Mouse (Mus musculus) midbrain, embryonic 11.5 days (tissue): ENCODE results near the gene Dcaf15. TPM values are rescaled to one million over a fixed set of nuclear protein-coding genes. Genes with fewer than 3 reads are reported as not detected.

Experiments used
- ATAC-seq: fragments of 200-750 bp; cut with Nextera tagmentation; 2 replicates; pipeline ENCODE4 v1.8.0; 2017; ENCODE audit warnings: moderate TSS enrichment, moderate library complexity; ENCODE audit not compliant: low FRiP score
- DNase-seq: peaks from one replicate; pipeline ENCODE4 v3.0.0; 2015; ENCODE audit warnings: low spot score; ENCODE audit errors: missing footprints
- H3K27ac ChIP-seq: fragments of 300-500 bp; sonication (generic); 2 replicates; pipeline ENCODE4 v1.5.1; 2014; ENCODE audit warnings: low read depth, low read length
- H3K27me3 ChIP-seq: fragments of 300-500 bp; sonication (generic); 2 replicates; pipeline ENCODE4 v1.6.1; 2014; ENCODE audit warnings: mild to moderate bottlenecking, low read length, moderate library complexity, mixed read lengths; ENCODE audit not compliant: control insufficient read depth, insufficient read depth
- H3K36me3 ChIP-seq: fragments of 300-500 bp; sonication (generic); 2 replicates; pipeline ENCODE4 v1.6.1; 2014; ENCODE audit warnings: mild to moderate bottlenecking, low read length, moderate library complexity, mixed read lengths; ENCODE audit not compliant: control insufficient read depth, insufficient read depth
- H3K4me1 ChIP-seq: fragments of 300-500 bp; sonication (generic); 2 replicates; pipeline ENCODE4 v1.6.1; 2014; ENCODE audit warnings: low read length; ENCODE audit not compliant: control insufficient read depth, insufficient read depth
- H3K4me2 ChIP-seq: fragments of 300-500 bp; sonication (generic); 2 replicates; pipeline ENCODE4 v1.6.1; 2014; ENCODE audit warnings: mild to moderate bottlenecking, moderate library complexity
- H3K4me3 ChIP-seq: fragments of 300-500 bp; sonication (generic); 2 replicates; pipeline ENCODE4 v1.5.1; 2014; ENCODE audit warnings: low read depth, low read length
- H3K9ac ChIP-seq: fragments of 300-500 bp; sonication (generic); 2 replicates; pipeline ENCODE4 v1.6.1; 2014; ENCODE audit warnings: low read length
- H3K9me3 ChIP-seq: fragments of 300-500 bp; sonication (generic); 2 replicates; pipeline ENCODE4 v1.6.1; 2016; ENCODE audit warnings: low read length; ENCODE audit not compliant: control insufficient read depth
- WGBS: fragments of 180-500 bp; shearing (Covaris S2); extraction: QIAGEN DNeasy Blood & Tissue Kit; methylation state at CpG from one replicate; pipeline ENCODE4 v1.1.7; 2014; 5-methylcytosine and 5-hydroxymethylcytosine counted together
- polyA plus RNA-seq: library from polyadenylated mRNA; unstranded; fragments of >200 nt; fragmentation: Nextera tagmentation; extraction: Ambion mirVana; gene quantifications from 2 replicates; pipeline ENCODE4 v1.2.1, GENCODE M21; 2014

The Dcaf15 gene
- polyA plus RNA-seq, result 12.2 and 14.3 TPM in 2 replicates

DNA sequence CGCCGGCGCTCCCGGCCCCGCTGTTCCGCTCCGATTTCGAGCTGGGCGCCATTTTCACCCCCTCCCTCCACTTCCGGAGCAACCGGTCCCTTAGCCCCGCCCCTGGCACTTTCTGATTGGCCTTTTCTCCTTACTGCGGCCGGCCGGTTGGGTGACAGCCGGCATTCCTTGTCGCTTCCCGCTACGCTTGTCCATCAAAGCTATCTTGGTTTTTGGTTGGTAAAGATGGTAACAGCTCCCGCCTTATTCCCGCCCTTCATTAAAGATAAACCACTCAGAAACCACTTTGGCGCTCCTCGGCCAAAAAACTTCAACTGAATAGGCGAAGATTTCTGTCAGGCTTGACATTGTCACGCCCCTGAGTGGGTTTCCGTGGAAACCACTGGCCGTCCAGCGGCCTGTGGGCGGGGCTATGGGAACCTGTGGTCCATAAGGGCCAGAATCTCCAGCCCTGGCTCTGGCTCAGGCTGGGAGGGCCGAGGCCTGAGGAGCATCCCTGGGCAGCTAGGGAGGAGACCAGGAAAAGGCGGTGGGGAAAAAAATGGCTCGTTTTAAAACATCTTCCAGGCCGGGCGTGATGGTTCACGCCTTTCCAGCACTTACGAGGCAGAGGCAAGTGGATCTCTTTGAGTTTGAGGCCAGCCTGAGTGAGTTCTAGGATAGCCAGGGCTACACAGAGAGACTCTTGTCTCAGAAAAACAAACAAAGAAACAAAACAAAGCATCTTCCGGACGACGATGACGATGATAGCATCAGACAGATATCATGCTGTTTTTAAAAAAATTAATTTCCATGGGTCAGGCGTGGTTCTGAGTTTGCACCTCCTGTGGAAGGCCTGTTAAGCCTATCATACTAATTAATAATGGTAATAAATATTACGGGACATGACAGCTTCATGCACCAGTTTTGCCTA, at the start of gene Dcaf15:
Gene Dcaf15 (minus strand): TSS at position 72 of the 913 bp plus-strand sequence.
- Histone ChIP-seq H3K9ac (peak within 1 kb of the TSS; percentile 86), H3K4me1 (peaks cover 16% of the 10 kb centered on the region), H3K4me3 (peak within 1 kb of the TSS; percentile 74), H3K27ac (peak within 1 kb of the TSS; percentile 79), H3K9me3 (no peaks in the 10 kb centered on the region), H3K36me3 (peaks cover 3% of the 10 kb centered on the region; the same call in 1 of the 2 replicates), H3K27me3 (no peaks in the 10 kb centered on the region), H3K4me2 (peak within 1 kb of the TSS; percentile 94)
- WGBS, result 9% methylated on average over 38 of the region's 42 CpGs
- ATAC-seq (peak; percentile 97), DNase-seq (peak; percentile 99)

GRCm38 (mm10) chr8:84149181-84149580, 44.6 kb upstream of the Dcaf15 start:
- Histone ChIP-seq H3K4me2 (no peak overlapping the region), H3K4me3 (no peak overlapping the region), H3K9ac (no peak overlapping the region), H3K36me3 (no peaks in the 10 kb centered on the region), H3K27ac (no peak overlapping the region), H3K9me3 (no peaks in the 10 kb centered on the region), H3K4me1 (peaks cover 10% of the 10 kb centered on the region), H3K27me3 (no peaks in the 10 kb centered on the region)
- no peak for ATAC-seq
- whole genome bisulfite sequencing, result 82% methylated on average over 3 of the region's 3 CpGs
- DNase-seq, result no peak

DNA sequence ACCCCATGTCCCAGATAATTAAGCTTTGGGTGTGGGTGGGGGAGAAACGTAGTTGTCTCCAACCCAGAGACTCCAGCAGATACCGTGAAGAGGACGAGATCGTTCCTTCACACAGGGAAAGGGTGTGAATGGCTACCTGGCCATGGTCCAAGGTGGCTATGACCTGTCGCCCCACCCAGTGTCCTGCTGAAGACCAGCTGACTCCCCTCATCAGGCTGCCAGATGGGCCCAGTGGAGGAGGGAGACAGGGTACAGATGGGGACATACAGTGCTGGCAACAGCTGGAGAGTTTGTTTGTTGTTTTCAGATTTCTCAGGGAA, 43.9 kb upstream of the Dcaf15 start:
- DNase-seq (no peak), ATAC-seq (peak; percentile 19; the same call in 1 of the 2 replicates)
- no peaks in the 10 kb centered on the region for H3K27me3 ChIP-seq
- no peaks in the 10 kb centered on the region for H3K9me3 ChIP-seq
- H3K4me1 ChIP-seq, result peaks cover 10% of the 10 kb centered on the region
- peaks cover 5% of the 10 kb centered on the region for H3K36me3 ChIP-seq
- H3K4me2 ChIP-seq, result peak overlapping the region; percentile 88
- H3K9ac ChIP-seq, result no peak overlapping the region
- no peak overlapping the region for H3K27ac ChIP-seq
- WGBS, result 89% methylated on average over 5 of the region's 5 CpGs
- no peak overlapping the region for H3K4me3 ChIP-seq

- peaks cover 10% of the 10 kb centered on the region for H3K36me3 ChIP-seq
- WGBS, result 16% methylated on average over 49 of the region's 49 CpGs
- no peak within 1 kb of the TSS for H3K27ac ChIP-seq
- ATAC-seq (peak; percentile 95), DNase-seq (peak; percentile 98)
- H3K9me3 ChIP-seq, result no peaks in the 10 kb centered on the region
- H3K9ac ChIP-seq, result peak within 1 kb of the TSS; percentile 87
- peaks cover 10% of the 10 kb centered on the region for H3K4me1 ChIP-seq
- H3K4me2 ChIP-seq, result peak within 1 kb of the TSS; percentile 88
- H3K27me3 ChIP-seq, result no peaks in the 10 kb centered on the region
- H3K4me3 ChIP-seq, result peak within 1 kb of the TSS; percentile 69
These were observed 43.4 kb upstream of the Dcaf15 start, which contains the start of the genes Cc2d1a and 4930432K21Rik for GRCm38 (mm10) chr8:84147769-84148530. Gene Cc2d1a, minus strand, starts transcription at chr8:84147936. Gene 4930432K21Rik, plus strand, starts transcription at chr8:84148025.

DNA sequence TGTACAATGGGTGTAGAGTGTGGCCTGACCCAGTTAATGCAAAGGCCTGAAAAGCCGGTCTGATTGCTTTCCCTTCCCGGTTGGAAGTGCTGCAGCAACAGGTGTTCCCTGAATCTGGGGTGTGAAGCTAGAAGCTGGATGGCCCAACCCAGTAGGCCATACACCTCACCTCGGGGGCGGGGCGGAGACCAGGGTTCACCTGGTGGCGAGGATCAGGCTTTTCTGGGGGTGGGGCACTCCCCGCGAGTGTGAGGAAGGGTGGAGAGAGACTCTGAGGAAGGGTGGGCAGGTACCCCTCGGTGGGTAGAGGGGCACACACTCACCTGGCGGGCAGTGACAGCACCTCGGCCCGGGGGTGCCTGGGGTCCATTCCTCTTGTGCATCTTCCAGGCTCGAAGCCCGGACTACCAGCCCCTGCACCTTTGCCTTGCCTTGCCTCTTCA, 42.8 kb upstream of the Dcaf15 start:
- 10% methylated on average over 14 of the region's 14 CpGs for WGBS
- H3K27ac ChIP-seq, result no peak overlapping the region
- no peaks in the 10 kb centered on the region for H3K27me3 ChIP-seq
- peak overlapping the region; percentile 88 for H3K4me2 ChIP-seq
- peaks cover 10% of the 10 kb centered on the region for H3K4me1 ChIP-seq
- H3K4me3 ChIP-seq, result peak overlapping the region; percentile 69
- DNase-seq (no peak), ATAC-seq (no peak; the same call in none of the 2 replicates)
- no peaks in the 10 kb centered on the region for H3K9me3 ChIP-seq
- peak overlapping the region; percentile 87 for H3K9ac ChIP-seq
- peaks cover 10% of the 10 kb centered on the region for H3K36me3 ChIP-seq

DNA sequence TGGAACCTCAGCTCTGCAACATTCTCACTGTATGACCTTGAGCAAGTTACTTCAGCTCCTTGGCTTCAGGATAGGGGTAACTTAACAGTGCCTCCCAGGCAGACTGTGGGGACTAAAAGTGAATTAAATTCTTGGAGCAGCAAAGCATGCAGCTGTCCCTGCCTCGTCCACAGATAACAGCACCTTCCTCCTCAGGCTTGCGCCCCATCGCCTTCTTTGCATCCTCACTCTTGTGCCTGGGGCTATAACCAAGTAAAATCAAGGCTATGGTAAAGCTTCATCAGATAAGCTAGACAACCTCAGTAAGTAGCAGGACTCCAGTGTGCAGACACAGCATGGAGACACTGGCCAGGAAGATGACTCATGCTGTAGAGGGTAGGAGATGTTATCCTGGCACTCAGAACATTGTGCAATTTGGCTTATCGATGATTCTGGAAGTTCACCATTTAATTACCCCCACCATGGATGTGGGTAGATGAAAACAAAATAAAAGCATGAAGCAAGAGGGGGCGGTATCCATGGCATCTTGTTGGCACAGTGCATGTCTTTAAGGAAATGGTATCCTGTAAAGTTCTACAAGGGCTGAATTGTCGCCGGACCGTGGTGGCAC, 40.2 kb upstream of the Dcaf15 start:
- WGBS, result 96% methylated on average over 8 of the region's 8 CpGs

GRCm38 (mm10) chr8:84140838-84141237, 36.3 kb upstream of the Dcaf15 start:
- Histone ChIP-seq H3K27ac (no peak overlapping the region), H3K9ac (no peak overlapping the region), H3K27me3 (no peaks in the 10 kb centered on the region), H3K9me3 (no peaks in the 10 kb centered on the region), H3K36me3 (peaks cover 32% of the 10 kb centered on the region), H3K4me3 (no peak overlapping the region), H3K4me2 (no peak overlapping the region), H3K4me1 (no peaks in the 10 kb centered on the region)
- WGBS, result 93% methylated on average over 4 of the region's 4 CpGs
- DNase-seq, result no peak
- ATAC-seq, result no peak

More for the DNA sequence above, 40.2 kb upstream of the Dcaf15 start:
- DNase-seq, result no peak
- no peak for ATAC-seq
- Histone ChIP-seq H3K27ac (no peak overlapping the region), H3K36me3 (peaks cover 16% of the 10 kb centered on the region), H3K9ac (no peak overlapping the region), H3K9me3 (no peaks in the 10 kb centered on the region), H3K4me3 (no peak overlapping the region), H3K4me1 (peaks cover 10% of the 10 kb centered on the region), H3K4me2 (no peak overlapping the region), H3K27me3 (no peaks in the 10 kb centered on the region)

- Histone ChIP-seq H3K9me3 (no peaks in the 10 kb centered on the region), H3K4me3 (no peak overlapping the region), H3K4me2 (no peak overlapping the region), H3K9ac (no peak overlapping the region), H3K36me3 (peaks cover 28% of the 10 kb centered on the region), H3K27ac (no peak overlapping the region), H3K27me3 (no peaks in the 10 kb centered on the region), H3K4me1 (no peaks in the 10 kb centered on the region)
- WGBS, result 91% methylated on average over 3 of the region's 3 CpGs
- ATAC-seq (no peak), DNase-seq (no peak)
These were observed 33.3 kb upstream of the Dcaf15 start for GRCm38 (mm10) chr8:84137848-84138247.
